Mouse (Mus musculus): ENCODE measurements at regions not wholly inside any gene's neighbourhood (a gene's known extent, or its start where the extent isn't known, plus 50 kb on each side); places are given as distances from the start of the nearest gene placed in this dataset.

DNA sequence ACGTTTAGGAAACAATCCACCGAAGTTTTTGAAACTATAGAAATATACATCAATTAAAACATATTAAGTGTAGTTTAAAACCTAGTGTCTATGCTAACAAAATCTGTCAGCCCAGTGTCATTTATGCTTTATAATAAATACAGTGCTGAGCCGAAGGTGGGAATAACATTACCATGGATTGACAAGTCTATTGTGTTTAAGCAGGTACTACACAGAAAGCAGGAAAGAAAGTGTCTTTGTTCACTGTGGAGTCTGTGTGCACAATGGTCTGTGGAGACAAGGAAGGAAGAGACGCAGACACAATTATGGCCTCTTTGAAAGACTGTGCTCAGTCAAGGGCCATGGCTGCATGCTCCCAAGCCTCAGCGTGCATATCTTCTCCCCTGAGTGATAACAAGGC lies 672.0 kb downstream of the Mecom start:
- TF ChIP-seq MAX (IDR thresholded peaks at IDR 0.05; ENCODE audit: low read length) (no peak), MYB (IDR thresholded peaks at IDR 0.05; ENCODE audit: low read depth, low read length) (no peak), CHD1 (IDR thresholded peaks at IDR 0.05; ENCODE audit: low read depth, low read length) (no peak), MYC (IDR thresholded peaks at IDR 0.05; ENCODE audit: low read depth, low read length) (no peak), NRF1 (IDR thresholded peaks at IDR 0.05; ENCODE audit: insufficient read depth, low read depth, low read length, poor library complexity, severe bottlenecking) (no peak), TBP (IDR thresholded peaks at IDR 0.05; ENCODE audit: low read depth, low read length) (no peak), MAZ (IDR thresholded peaks at IDR 0.05; ENCODE audit: low read depth, low read length) (no peak), MAFK (IDR thresholded peaks at IDR 0.05; ENCODE audit: borderline replicate concordance, low read depth, low read length) (no peak), ZC3H11A (IDR thresholded peaks at IDR 0.05; ENCODE audit: low read depth, low read length) (no peak), SIN3A (IDR thresholded peaks at IDR 0.05; ENCODE audit: low read length) (no peak), UBTF (IDR thresholded peaks at IDR 0.05; ENCODE audit: borderline replicate concordance, insufficient read depth, low read depth, low read length) (no peak), GABPA (IDR thresholded peaks at IDR 0.05; ENCODE audit: low read depth, low read length) (no peak), CHD2 (IDR thresholded peaks at IDR 0.05; ENCODE audit: low read length) (no peak), E2F4 (IDR thresholded peaks at IDR 0.05; ENCODE audit: borderline replicate concordance, low read depth, low read length) (no peak), KAT2A (conservative IDR thresholded peaks at IDR 0.05; ENCODE audit: low read depth, low read length) (no peak), ZKSCAN1 (IDR thresholded peaks at IDR 0.05; ENCODE audit: low read depth, low read length) (no peak), USF2 (IDR thresholded peaks at IDR 0.05; ENCODE audit: borderline replicate concordance in 1 of 2, insufficient read depth in 1 of 2, low read depth in 1 of 2, low read length in 2 of 2) (no peak), MXI1 (IDR thresholded peaks at IDR 0.05; ENCODE audit: low read depth, low read length) (no peak), BHLHE40 (IDR thresholded peaks at IDR 0.05; ENCODE audit: borderline replicate concordance, low read depth, low read length) (no peak)

DNA sequence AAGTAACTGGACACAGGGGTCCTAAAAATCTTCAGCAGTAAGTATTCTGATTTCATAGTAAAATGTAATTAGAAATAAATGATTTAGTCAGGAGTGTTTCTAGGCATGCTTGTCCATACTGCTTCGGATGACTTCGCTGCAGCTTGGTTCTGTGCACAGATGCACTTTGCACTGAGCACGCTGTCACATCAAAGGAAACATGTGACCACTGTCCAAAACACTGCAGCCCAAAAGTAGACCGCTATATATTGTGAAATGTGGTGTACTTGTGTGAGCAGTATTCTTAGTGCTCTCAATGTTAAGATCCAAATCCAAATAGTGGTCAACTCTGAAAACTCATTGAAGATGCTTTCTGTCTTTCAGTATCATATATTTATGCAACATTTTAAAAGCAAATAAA lies 685.4 kb downstream of the Mecom start:
- H3K4me1 ChIP-seq (ENCODE audit: control insufficient read depth in 1 of 2, insufficient read depth in 2 of 2, low read length in 2 of 2) = no peaks in the 10 kb centered on the region
- no peak for TF ChIP-seq CTCF (IDR thresholded peaks at IDR 0.05 in 2 of 3, conservative IDR thresholded peaks at IDR 0.05 in 1 of 3; ENCODE audit: control insufficient read depth in 1 of 3, insufficient read depth in 1 of 3, low read depth in 2 of 3, low read length in 3 of 3, poor library complexity in 1 of 3, severe bottlenecking in 1 of 3)
- no peak for TF ChIP-seq SIN3A (IDR thresholded peaks at IDR 0.05; ENCODE audit: low read length)
- TF ChIP-seq POLR2A (IDR thresholded peaks at IDR 0.05; ENCODE audit: control insufficient read depth in 1 of 2, insufficient read depth in 1 of 2, low read depth in 1 of 2, low read length in 2 of 2, poor library complexity in 1 of 2) = no peak
- no peak for TF ChIP-seq TBP (IDR thresholded peaks at IDR 0.05; ENCODE audit: low read depth, low read length)
- TF ChIP-seq MAZ (IDR thresholded peaks at IDR 0.05; ENCODE audit: low read depth, low read length) = no peak
- no peak for TF ChIP-seq KAT2A (conservative IDR thresholded peaks at IDR 0.05; ENCODE audit: low read depth, low read length)
- no peak for TF ChIP-seq GATA1 (IDR thresholded peaks at IDR 0.05; ENCODE audit: low read depth, low read length)
- TF ChIP-seq EP300 (IDR thresholded peaks at IDR 0.05; ENCODE audit: low read depth in 1 of 2, low read length in 2 of 2) = no peak
- no peak for TF ChIP-seq MXI1 (IDR thresholded peaks at IDR 0.05; ENCODE audit: low read depth, low read length)
- TF ChIP-seq TCF12 (IDR thresholded peaks at IDR 0.05; ENCODE audit: low read depth, low read length) = no peak
- TF ChIP-seq SMC3 (IDR thresholded peaks at IDR 0.05; ENCODE audit: low read depth, low read length) = no peak
- TF ChIP-seq CHD1 (IDR thresholded peaks at IDR 0.05; ENCODE audit: low read depth, low read length) = no peak
- no peak for TF ChIP-seq POLR2AphosphoS5 (IDR thresholded peaks at IDR 0.05; ENCODE audit: borderline replicate concordance, low read depth, low read length)
- H3K9me3 ChIP-seq (replicated peaks; ENCODE audit: insufficient read depth, low read length) = no peaks in the 10 kb centered on the region

More for the DNA sequence above, 672.0 kb downstream of the Mecom start:
- Histone ChIP-seq H3K4me3 (ENCODE audit: control insufficient read depth in 1 of 2, insufficient read depth in 1 of 2, low read depth in 2 of 2, low read length in 2 of 2) (no peak overlapping the region), H3K79me2 (ENCODE audit: control insufficient read depth, insufficient read depth, low read length, poor library complexity) (no peaks in the 10 kb centered on the region), H3K9ac (ENCODE audit: control insufficient read depth, low read depth, low read length, poor library complexity, severe bottlenecking) (no peak overlapping the region), H3K27me3 (ENCODE audit: control insufficient read depth in 1 of 2, insufficient read depth in 2 of 2, low read length in 2 of 2) (no peaks in the 10 kb centered on the region), H3K4me1 (ENCODE audit: control insufficient read depth in 1 of 2, insufficient read depth in 2 of 2, low read length in 2 of 2) (no peaks in the 10 kb centered on the region), H3K27ac (ENCODE audit: control insufficient read depth, low read depth, low read length) (no peak overlapping the region), H3K9me3 (replicated peaks; ENCODE audit: insufficient read depth, low read length) (no peaks in the 10 kb centered on the region), H3K36me3 (ENCODE audit: control insufficient read depth in 1 of 2, insufficient read depth in 2 of 2, low read length in 2 of 2) (no peaks in the 10 kb centered on the region)
- no peak for DNase-seq (ENCODE audit: low read depth, low spot score)

More for the DNA sequence above, 685.4 kb downstream of the Mecom start:
- Histone ChIP-seq H3K36me3 (ENCODE audit: control insufficient read depth in 1 of 2, insufficient read depth in 2 of 2, low read length in 2 of 2) (no peaks in the 10 kb centered on the region), H3K27me3 (ENCODE audit: control insufficient read depth in 1 of 2, insufficient read depth in 2 of 2, low read length in 2 of 2) (no peaks in the 10 kb centered on the region), H3K79me2 (ENCODE audit: control insufficient read depth, insufficient read depth, low read length, poor library complexity) (no peaks in the 10 kb centered on the region), H3K9ac (ENCODE audit: control insufficient read depth, low read depth, low read length, poor library complexity, severe bottlenecking) (no peak overlapping the region), H3K27ac (ENCODE audit: control insufficient read depth, low read depth, low read length) (no peak overlapping the region), H3K4me3 (ENCODE audit: control insufficient read depth in 1 of 2, insufficient read depth in 1 of 2, low read depth in 2 of 2, low read length in 2 of 2) (no peak overlapping the region)
- no peak for DNase-seq (ENCODE audit: low read depth, low spot score)
